Mouse (Mus musculus): Measurements from ENCODE around the gene Dagla.

The Dagla gene

DNA sequence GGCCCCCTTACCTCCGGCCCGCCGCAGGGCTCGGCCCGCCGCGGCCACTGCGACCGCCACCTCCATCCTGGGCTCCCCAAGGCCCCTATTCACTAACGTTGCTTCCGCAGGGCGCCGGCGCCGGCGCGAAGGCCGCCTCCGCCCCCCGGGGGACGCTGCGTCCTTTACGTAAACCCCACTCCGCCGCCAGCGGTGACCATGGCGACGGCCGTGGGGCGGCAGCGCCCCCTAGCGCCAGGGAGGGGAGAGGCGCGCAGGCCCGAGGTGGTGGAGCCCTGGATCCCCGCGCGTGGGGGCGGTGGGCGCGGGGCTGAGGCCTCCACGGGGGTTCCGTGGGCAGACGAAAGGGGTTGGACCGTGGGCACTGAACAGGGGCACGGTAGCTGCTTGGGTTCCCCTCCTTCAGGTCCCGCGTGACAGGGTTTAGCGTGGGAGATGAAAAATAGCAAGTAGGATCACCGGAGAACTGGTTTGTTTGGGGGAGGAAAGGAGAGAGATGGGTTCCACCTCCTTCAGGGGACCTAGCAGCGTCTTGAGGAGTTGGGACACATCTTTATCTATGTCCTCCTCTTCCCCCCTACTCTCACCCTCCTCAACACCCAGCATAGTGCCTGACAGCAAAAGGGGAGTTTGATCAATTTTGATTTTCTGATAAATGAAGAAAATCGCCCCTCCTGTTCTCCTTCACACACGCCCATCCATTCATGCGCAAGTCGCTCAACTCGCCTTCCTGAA lies at the start of gene Dagla:
Gene Dagla, minus strand, starts transcription at position 68 of the 735 bp plus-strand sequence.
- DNase-seq, result peak; percentile 76

DNA sequence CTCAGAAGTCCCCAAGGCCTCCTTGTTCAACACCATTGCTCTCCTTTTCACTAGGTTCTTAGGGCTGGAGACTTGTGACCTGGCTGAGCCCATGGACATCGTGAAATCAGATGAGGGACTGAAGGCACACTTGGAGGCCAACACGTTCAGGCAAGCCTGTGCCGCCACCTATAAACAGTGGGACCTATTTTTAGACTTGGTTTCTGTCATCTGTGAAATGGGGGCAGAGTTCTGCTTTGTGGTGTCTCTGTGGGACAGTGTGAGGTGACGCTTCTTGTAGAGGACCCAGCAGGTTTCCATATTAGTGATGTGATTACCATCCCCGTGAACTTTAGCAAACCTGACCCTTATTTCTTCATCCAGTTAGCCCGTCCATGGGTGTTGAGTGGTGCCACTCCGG lies 47.5 kb upstream of the Dagla start:
- DNase-seq, result no peak

GRCm38 (mm10) chr19:10347628-10348273 lies 43.1 kb upstream of the Dagla start:
- no peak for DNase-seq

- DNase-seq, result no peak
These were observed 41.0 kb upstream of the Dagla start for GRCm38 (mm10) chr19:10345696-10346095.

DNA sequence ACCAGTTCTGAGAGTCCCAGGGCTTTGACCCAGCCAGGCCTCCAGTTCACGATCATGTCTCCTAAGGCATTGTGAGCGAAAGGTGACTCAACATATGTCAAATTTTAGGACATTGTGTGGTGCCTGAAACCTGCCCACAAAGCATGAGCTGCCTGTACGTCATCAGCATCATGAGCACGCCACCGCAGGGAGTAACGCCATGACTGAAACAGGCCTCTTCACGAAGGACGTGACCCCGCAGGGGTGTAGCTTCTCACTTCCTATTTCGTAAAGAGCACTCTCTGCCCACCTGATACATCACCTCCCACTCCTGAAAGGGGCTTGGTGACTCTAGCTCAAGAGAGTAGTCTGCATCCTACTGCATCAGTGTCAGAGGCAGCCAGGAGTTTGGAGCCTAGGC lies 39.2 kb upstream of the Dagla start:
- DNase-seq, result no peak

DNA sequence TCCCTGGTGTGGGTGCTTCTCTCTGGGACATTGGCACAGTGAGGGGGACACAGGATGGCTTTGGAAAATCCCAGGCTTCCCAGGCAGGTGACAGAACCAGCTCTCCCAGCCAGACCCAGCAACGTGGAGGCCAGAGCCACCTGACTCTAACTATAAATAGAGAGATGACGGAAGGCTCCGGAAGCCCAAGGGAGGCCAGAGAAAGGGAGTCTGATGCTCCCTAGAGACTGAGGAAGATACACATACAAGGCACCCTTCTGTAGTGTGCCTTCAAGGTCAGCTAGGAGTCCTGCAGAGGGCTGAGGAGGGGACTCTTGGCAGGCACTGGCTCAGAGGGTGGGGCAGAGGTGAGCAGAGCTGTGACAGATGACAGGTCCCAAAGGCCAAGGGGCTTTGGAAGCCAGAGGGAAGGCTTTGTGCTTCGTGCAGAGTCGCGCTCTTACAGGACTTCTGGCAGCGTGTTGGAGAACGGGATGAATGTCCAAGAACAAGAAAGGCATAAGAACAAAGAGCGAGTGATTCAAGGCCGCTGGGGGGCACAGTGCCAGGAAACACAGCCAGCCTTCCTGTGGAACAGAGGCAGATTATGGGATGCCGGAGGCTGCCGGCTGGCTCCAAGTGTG lies 37.3 kb upstream of the Dagla start:
- peak; percentile 67 for DNase-seq

DNA sequence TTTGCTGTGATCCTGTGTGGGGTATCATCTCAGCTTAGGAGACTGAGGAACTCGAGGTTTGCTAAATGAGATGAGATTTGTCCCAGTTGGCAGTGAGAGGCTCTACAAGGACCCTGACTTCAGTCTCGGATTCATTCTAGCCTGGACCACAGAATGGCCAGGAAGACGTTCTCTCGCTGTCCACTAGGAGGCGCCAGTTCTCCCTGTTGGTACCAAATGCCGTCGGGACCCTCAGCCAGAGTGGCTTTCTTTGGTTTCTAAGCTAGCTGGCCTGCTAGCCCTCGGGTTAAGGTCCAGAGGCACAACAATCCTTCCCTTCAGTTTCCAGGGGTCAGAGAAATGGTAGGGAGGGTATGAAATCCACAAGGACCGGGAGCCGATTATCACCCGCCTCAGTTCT lies 36.5 kb upstream of the Dagla start:
- peak; percentile 49 for DNase-seq

GRCm38 (mm10) chr19:10340661-10341060 lies 36.0 kb upstream of the Dagla start:
- DNase-seq, result no peak

DNA sequence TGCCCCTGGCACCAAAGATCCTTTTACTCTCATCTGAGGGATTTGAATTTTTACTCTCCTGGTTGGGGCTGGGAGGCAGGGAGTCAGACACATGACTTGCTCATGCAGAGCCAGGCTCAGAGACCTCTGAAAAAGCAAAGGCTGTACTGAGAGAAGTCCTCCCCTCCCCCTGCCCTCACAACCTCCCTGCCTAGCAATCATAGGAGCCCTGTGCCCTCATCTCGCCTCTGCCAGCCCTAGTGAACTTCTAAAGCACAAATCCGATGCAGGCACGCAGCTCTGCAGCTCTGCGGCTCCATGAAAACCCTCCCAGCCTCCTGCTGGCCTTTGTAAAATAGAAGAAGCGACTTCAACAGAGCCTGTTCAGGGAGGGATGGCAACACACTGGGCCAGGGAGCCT lies 34.6 kb upstream of the Dagla start:
- DNase-seq, result no peak

GRCm38 (mm10) chr19:10338724-10339123 lies 34.0 kb upstream of the Dagla start:
- DNase-seq, result no peak

- DNase-seq, result no peak
These were observed 29.8 kb upstream of the Dagla start for GRCm38 (mm10) chr19:10334467-10334866.

DNA sequence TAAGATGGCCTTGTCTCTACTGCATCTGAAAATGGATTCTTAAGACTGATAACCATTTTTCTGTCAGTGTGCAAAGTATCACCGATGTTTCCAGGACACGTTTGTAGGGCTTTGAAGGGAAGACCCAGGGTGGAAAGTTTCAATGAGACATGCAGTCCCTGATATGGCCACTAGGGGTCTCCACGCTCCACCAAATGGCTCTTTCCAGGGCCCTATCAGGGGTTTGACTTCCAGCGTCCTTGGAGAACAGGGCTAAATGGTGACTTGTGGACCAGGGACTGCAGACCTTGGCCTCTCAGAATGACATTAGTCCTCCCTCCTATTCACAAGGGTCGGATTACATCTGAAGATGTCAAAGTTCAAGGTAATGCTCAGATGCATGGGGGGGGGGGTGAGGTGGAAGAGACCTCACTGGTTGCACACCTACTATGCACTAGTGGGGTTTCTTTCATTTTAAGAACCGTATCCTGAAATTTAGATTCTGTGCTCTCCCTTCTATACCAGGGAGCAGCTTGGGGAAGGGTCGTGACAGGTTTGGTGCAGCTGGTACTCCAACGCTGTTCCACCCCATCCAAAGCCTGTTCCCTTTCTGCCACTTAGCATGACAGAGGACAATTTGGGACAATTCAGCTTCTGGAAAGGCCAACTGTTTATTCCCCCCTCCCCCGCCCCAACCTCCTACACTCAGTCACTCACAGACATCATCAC lies 29.0 kb upstream of the Dagla start:
- peak; percentile 46 for DNase-seq

- no peak for DNase-seq
These were observed 27.0 kb upstream of the Dagla start for GRCm38 (mm10) chr19:10331706-10332105.

DNA sequence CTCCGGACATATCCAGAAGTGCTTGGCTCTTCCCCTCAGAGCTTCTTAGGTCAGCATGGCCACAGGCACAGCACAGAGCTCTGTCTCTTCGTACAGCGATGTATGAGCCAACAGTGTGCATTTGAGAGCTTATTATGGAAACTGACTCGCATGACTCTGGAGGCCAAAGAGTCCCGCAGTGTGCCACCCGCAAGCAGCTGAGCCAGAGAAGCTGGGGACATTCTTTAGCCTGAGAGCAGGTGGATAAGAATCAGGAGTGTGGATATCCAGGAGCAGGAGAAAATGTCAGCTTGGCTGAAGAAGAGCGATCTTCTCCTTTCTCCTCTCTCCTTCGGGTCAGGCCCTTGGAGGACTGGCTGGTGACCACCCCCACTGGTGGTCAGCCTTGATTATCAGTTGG lies 24.4 kb upstream of the Dagla start:
- no peak for DNase-seq

DNA sequence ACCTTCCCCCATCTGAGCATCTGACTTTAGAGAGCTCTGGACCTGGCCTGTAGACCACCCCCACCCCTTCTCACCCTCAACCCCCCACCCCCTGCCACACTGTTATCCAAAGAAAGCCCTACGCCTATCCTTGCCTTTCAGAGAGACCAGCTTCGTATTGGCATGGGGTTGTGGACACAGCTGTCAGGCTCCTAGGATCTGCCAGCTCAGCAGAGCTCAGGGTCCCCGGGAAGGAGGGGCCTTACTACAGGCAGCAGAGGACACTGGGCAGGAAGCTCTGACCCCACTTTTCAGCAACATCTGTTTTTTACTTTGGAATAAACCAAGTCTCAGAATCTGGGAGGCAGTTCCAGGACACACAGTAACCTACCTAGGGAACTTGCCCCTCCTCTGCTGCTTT lies 21.9 kb upstream of the Dagla start:
- DNase-seq, result no peak

GRCm38 (mm10) chr19:10323860-10324259 lies 19.2 kb upstream of the Dagla start:
- no peak for DNase-seq

- no peak for DNase-seq
These were observed 18.7 kb upstream of the Dagla start for GRCm38 (mm10) chr19:10323362-10323837.

DNA sequence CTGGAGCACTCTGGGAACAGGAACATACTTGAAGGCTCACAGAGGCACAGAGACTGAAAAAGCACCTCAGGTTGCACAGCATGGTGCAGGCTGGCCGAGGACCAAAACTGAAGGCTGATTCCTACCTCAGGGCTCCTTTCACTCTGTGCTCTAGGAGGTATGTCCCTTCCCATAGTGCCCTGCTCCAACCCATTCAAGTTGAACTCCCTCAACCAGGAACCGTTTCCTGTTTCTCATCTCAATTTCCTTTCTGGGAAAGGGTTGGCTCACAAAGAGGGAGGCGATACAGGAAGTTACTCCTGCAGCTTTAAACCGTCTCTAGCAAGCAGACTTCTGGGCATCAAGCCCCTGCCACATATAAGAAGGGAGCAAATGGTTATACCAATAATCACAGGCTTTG lies 13.1 kb upstream of the Dagla start:
- no peak for DNase-seq

GRCm38 (mm10) chr19:10317358-10317757 lies 12.7 kb upstream of the Dagla start:
- no peak for DNase-seq

DNA sequence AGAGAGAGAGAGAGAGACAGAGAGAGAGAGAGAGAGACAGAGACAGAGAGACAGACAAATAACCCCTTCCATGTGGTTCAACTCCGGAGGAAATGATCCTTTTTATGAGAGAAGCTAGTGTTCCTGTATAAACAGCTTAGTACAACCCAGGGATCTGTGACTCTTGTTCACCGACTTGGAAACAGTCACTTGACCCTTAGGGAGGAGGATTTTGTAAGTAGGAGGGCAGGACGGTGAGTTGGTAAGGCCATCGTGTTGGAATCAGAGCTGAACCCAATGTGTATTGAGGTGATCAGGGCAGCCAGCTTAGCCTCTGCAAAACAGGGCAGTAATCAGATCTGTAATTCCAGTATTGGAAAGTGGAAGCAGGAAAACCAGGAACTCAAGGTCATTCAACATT lies 12.3 kb upstream of the Dagla start:
- no peak for DNase-seq

DNA sequence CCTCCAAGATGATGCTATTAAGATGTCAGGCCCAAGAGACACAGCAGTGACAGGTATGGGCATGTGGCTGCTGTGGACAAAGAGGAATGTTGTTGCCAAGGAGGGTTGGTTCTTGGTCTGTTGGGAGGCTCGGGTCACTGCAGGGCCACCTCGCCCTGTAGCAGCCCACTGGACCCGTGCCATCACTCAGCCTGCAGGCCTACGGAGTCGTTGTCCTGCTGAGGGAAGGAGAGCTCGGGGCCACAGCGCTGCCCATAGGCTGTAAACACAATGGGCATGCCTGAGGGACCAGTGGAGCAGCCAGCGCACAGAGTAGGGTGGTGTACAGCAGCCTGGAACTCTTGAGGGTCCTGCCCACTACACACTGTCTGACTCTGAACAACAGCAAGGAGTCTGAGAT lies 7.4 kb upstream of the Dagla start:
- DNase-seq, result no peak

DNA sequence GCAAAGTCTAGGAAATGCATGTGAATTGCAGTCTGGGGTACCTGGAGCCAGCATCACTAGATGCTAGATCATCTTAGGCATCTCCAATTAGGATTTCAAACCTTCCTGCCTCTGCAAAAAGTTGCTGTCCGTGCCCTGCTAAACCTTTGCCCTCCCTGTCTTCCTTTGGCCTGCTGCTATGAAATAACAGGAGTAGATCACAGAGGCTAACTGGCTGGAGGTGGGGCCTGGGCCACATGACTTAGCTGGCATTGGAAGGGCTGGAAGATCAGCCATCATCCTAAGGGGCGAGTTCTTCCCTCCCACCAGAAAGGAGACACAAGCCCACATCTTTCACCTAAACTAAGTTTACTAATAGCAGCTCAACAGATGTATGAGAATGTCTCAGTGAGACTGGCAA lies 4.3 kb upstream of the Dagla start:
- DNase-seq, result no peak

DNA sequence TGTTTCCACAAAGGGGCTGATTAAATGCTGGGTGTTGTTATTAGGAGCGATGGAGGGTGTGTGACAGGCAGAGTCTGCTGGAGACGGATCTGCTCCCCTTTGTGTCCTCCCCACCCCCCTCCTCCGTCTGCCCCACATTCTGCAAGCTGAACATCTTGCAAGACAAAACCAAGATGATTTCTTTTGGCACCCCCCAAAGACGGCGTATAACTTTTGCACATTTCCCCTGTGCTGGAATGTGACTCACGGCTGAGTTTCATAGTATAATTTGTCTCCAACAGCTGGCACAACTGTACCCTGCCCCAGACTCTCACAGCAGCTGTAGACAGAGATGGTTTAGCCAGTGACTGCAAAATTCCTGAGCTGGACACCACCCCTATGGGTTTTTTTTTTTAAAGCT lies 3.3 kb upstream of the Dagla start:
- DNase-seq, result no peak

DNA sequence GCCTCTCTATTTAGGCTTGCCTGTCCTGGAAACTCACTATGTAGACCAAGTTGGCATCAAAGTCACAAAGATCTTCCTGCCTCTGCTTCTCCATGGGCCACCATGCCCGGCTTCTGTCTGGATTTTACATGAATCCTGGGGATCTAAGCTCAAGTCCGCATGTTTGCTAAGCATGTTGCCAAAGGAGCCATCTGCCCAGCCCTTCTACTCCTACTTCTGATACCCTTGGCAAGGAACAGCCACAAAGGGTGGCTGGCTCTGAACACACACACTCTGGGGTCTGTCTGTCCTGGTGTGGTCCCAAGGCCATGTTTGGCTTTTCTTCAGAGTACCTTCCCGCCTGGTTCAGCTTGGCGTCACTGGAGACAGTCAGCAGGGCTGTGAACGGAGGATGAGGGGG lies 2.7 kb upstream of the Dagla start:
- no peak for DNase-seq
